Mouse (Mus musculus): Measurements from ENCODE around the gene Trem2. TPM values are rescaled to one million over a fixed set of nuclear protein-coding genes. Genes with fewer than 3 reads are reported as not detected.

The Trem2 gene
- total RNA-seq, 4 experiments from 2014 or later = 0.80 to 0.97 (median 0.97) TPM; not detected in 1

Other genes with a start within 250 kb of the Trem2 start
- gene 9830107B12Rik, start 200.1 kb upstream of the Trem2 start, total RNA-seq (2022) = not detected
- gene A530064D06Rik, start 179.1 kb upstream of the Trem2 start, total RNA-seq (2022) = not detected
- not detected for gene Trem1, start 113.6 kb upstream of the Trem2 start, total RNA-seq (2022)
- not detected for gene Trem3, start 98.6 kb upstream of the Trem2 start, total RNA-seq (2022)
- gene Treml4, start 82.1 kb upstream of the Trem2 start, total RNA-seq (2022) = not detected
- gene Treml2, start 46.9 kb upstream of the Trem2 start, total RNA-seq (2022) = under 1 TPM in 2 of 4 experiments, not detected in 2; 0.15 to 0.40 TPM
- gene B430306N03Rik, start 30.3 kb upstream of the Trem2 start, total RNA-seq (2022) = not detected
- gene Treml1, start 13.5 kb downstream of the Trem2 start, total RNA-seq (2022) = not detected
- gene Nfya, start 63.5 kb downstream of the Trem2 start, total RNA-seq (2022) = 1 to 10 TPM; 2.8 to 6.3 (median 5.6) TPM
- 10 to 100 TPM; 12.4 to 18.1 (median 16.4) TPM for gene Oard1, start 63.6 kb downstream of the Trem2 start, total RNA-seq (2022)
- gene Apobec2, start 86.5 kb downstream of the Trem2 start, total RNA-seq (2022) = 100 to 1,000 TPM; 445 to 531 (median 476) TPM
- not detected for gene Tspo2, start 105.1 kb downstream of the Trem2 start, total RNA-seq (2022)
- gene Unc5cl, start 108.5 kb downstream of the Trem2 start, total RNA-seq (2022) = not detected

Measured in gastrocnemius, adult 8-10 months (tissue).